Mouse (Mus musculus): ENCODE results near the gene Slc46a3.
A peak's percentile ranks its signal among the peaks of the same experiment; 100 is the strongest.
"Not testable (repeated sequence)": the region's sequence is repeated elsewhere in the genome, so short reads cannot be mapped to it uniquely, and the experiment has no call there.

The Slc46a3 gene

DNA sequence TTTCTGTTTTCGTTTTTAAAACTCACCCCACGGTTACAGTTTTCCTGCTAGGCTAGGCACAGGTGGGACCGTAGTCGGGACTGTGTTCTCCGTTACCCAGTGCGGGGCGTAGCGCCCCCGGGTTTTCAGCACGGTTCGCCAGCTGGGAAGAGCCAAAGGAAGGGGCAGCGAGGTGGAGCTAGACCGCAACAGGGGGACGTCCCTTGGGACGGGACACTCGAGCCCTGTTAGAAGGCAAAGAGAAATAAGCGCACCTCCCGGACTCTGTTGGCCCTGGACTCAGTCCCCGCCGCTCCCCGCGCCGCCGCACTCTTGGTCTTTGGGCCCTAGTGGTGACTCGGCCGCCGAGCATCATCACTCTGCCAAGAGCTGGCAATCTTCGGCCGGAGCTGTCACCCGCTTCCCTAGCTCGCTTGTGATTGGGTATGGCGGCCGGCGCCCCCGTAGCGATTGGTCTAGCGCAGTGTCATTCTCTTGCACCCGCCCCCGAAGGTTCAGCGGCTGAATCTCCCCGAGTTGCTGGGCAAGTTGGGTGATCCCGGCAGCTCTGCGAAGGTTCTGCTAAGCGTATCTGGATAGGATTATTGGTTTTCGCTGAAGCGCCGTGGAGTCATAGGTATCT is at the start of gene Slc46a3:
Slc46a3 (minus strand) TSS at position 361 of the 622 bp plus-strand sequence.
- peak; percentile 94 for DNase-seq

GRCm38 (mm10) chr5:147939226-147939625 is 44.6 kb upstream of the Slc46a3 start:
- DNase-seq: no peak

DNA sequence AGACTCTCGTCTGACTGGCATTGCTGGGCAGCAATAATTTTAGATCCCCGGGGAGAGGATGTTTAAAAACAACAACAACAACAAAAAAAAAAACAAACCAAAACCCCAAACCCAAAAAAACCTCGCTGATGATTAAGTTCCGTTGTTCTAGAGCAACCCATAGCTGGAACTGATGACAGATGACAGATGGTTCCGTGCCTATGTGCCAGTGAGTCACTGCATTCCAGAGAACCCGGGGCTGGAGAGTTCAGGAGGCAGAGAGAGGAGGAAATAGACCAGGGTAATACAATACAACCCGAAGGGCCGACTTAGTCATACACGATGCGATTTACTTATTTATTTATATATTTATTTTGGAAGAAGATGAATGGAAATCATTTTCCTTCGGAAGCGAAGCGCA is 40.5 kb upstream of the Slc46a3 start:
- DNase-seq: no peak

DNA sequence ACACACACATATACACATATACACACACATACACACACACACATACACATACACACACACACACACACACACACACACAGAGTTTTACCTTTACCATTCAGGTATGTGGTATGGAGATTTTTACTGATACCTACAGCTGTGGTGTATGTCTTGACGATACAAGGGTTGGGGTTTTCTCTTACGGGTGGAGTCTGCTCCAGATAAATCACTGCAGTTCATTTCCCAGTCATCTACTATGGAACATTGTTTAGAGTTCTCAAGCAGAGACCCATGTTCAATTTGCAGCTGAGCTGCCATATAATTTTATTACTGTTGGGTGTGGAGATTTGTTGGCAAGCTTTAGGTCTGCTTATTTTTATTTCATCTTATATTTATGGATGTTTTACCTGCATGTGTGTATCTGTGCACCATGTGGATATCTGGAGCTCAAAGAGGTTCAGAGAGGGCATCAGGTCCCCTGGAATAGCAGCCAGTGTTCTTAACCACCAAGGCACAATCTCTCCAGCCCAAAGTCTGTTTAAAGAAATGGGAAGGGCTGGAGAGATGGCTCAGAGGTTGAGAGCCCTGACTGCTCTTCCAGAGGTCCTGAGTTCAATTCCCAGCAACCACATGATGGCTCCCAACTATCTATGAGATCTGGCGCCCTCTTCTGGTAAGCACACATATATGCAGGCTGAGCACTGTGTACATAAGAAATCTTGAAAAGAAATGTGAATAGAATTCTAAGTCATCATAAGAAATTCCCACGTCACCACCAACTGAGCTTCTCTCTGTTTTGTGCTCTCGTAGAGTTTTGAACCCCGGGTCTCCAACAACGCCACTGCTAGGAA is 34.3 kb upstream of the Slc46a3 start:
- no peak for DNase-seq

GRCm38 (mm10) chr5:147925935-147926604 is 31.5 kb upstream of the Slc46a3 start:
- DNase-seq: peak; percentile 11

DNA sequence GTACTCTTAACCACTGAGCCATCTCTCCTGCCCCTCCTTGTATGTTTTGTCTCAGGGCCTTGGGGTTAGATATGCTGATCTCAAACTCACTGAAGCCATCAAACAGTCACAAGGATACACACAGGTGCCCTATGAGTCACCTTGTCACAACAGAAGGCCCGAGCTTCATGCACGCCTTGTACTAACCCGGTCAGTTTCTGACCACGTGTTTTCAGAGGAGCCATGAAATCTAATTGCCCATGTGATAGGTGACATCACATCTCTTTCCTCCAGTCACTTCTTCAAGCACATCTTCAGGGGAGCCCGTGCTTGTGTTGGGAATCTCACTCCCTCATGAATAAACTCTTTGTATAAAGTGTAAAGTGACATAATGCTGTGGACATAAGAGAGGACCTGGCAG is 30.0 kb upstream of the Slc46a3 start:
- no peak for DNase-seq

DNA sequence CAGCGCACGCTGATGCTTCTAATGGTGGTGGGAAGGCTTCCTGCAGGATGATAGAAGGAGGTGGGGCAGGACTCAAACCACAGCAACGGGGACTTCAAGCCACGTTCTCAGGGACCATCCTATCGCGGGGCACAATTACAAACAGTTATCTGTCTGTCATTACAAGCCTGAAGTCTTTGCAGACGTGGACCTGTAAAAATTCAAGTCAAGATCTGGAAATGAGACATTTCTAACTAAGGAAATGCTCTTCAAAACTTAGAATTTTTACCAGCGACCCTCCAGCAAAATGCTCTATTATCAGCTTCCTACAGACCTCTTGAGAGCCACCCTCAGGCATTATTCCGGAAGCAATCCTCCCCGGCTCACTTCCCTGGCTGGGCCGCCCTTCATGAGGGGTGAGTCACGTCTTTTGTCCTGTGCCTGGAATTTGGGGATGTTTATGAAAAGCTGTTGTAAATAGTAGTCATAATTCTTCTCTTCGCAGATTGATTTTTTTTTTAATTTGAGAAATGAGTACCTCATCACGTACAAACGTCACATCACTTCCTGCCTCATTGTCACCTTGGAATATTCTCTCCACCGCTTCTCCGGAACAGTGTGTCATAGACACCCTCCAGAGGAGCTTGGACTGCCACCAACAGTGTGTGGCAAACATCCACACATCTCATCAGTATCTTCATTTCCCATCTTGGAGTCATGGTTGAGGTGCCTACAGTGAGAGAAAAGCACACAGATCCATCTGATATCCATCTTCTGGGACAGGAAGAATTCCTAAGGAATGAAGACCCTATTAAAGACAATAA is 23.6 kb upstream of the Slc46a3 start:
- peak; percentile 76 for DNase-seq

- no peak for DNase-seq
Measured at GRCm38 (mm10) chr5:147916171-147916570, 21.6 kb upstream of the Slc46a3 start.

DNA sequence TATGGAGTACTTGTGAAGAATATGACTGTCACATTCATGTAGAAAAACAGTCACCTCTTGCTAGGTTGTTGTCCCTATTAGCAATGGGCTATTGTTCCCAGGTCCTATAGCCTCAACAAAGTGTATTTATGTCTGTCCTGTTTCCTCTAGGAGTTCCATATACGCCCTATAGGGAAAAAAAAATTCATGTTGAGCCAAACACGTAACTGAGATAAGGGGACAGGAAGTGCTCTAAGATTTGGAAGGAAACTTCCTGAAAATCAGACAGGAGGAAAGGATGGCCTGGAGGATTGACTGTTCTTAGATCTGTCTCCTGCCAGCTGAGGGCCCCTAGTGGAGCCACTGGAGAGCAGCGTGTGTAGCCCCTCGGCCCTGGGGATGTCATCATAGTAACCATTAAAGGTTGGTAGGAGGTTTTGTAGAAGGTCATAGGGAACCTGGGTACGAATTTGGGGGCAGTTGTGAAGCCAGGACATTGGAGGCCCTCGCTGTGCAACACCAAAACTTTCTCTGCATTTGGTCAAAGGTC is 20.5 kb upstream of the Slc46a3 start:
- DNase-seq: no peak

GRCm38 (mm10) chr5:147913241-147913842 is 18.7 kb upstream of the Slc46a3 start:
- DNase-seq: peak; percentile 15

- no peak for DNase-seq
Measured at GRCm38 (mm10) chr5:147911744-147912143, 17.1 kb upstream of the Slc46a3 start.

- no peak for DNase-seq
Measured at GRCm38 (mm10) chr5:147910807-147911509, 16.3 kb upstream of the Slc46a3 start.

DNA sequence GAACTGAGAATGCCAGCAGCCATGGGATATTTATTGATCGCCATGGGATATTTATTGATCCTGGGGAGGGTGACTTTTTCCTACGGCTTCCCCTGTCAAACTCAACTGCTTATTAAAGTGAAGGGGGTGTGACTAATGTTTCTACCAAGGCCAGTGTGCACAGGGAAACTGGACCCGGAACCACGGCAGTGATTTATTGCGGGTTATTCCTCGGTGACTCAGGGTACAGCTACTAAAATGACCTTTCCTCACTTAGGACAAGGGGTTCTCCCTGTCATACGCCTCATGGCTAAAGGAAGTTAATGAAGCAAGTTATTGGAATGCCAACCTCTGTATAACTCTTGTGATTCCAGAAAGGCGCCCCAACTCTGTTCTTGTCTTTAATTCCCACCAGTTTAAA is 13.2 kb upstream of the Slc46a3 start:
- DNase-seq: peak; percentile 19

DNA sequence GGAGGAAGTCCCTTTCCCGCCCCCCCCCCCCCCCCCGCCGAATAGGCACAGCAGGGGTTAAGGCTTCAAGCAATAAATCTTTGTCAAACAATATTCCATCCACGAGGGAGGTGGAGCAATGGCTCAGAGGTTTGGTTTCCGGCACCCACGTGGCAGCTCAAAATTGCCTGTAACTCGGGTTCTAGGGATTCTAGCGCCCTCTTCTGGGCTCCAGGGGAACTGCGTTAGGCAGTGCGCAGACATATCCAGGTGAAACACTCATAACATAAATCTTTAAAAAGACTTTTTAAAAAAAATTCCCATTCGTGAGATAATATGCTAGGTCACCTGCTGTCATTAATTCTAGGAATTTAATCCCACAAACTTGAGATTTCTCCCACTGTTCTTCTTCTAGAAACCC is 12.5 kb upstream of the Slc46a3 start:
- no peak for DNase-seq

DNA sequence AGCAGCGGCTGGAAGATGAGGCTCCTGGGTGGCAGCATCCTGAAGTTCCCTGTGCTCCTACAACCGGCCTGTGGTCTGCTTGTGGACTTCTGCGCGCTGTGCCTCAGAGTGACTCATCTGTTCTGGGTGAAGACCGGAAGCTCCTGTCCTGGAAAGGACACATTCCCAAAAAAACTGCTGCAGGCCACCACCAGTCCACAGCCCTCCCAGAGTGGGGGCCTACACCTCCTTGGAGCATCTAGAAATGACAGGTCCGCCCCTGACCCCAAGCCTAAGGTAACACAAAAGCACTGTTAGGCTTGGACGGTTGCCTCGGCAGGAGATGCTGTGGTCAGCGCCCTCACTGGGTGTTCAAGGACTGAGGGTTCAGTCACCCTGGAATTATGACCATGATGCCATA is 8.6 kb upstream of the Slc46a3 start:
- no peak for DNase-seq

DNA sequence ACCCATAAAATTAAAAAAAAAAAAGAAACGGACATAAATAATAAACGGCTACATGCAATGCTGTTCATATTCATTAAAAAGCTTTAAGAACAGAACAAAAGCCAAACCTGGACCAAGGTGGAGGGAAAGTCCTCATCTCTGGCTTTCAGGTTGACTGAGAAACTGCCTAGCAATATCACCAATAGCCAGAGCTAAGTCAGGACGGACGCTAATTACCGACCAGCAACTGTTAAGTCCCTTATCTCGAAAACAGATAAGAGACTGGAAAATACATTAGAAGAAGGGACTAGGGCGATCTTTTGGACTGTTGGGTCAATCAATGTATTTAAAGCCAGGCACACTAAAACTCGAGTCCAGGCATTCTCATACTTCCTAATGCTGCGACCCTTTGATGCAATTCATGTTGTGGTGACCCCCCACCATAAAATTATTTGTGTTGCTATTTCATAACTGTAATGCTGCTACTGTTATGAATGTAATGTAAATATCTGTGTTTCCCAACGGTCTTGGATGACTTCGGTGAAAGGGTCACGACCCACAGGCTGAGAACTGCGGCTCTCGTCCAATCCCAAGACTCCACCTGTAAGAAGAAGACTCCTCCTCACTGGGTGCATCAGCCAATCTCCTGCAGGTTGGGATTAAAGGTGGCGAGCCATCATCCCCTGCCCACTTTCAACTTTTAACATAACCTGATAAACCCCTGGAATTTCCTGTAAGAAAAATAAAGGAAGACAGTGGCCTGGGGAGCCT is 7.6 kb upstream of the Slc46a3 start:
- DNase-seq: no peak

DNA sequence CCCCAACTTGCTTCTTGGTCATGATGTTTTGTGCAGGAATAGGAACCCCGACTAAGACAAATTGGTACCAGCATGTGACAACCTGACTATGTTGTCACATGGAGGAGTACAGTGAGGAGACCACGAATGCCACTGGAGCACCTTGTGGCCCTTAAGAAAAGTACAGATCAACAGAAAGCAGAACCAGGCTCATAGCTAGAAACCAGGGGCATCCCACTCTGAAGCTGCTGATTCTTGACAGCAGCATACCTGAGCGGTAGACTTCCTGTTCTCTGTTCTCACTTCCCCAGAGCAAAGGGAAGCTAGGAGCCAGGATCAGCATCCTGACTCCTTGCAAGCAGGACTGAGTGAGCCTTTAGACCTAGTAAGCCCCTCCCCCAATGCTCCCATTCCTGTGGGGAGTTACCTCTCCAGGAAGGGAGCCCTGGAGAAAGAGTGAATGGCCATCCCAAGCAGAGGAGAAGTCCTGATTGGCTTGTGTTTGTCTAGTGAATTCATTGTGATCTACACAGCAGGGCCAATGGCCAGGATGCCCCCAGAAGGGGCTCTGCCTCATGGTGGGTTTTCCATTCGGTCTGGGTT is 4.4 kb upstream of the Slc46a3 start:
- DNase-seq: no peak

- no peak for DNase-seq
Measured at GRCm38 (mm10) chr5:147898254-147898653, 3.6 kb upstream of the Slc46a3 start.

GRCm38 (mm10) chr5:147896501-147896900 is 1.9 kb upstream of the Slc46a3 start:
- not testable (repeated sequence) for DNase-seq

- DNase-seq: peak; percentile 17
Measured at GRCm38 (mm10) chr5:147895436-147896198, 1.0 kb upstream of the Slc46a3 start.

Data from kidney, adult 11 months (tissue).